Mouse (Mus musculus) neural tube, embryonic 14.5 days (tissue): ENCODE data around the gene Zfp143. TPM values are rescaled to one million over a fixed set of nuclear protein-coding genes. Genes with fewer than 3 reads are reported as not detected.
A peak's percentile ranks its signal among the peaks of the same experiment; 100 is the strongest.

Source experiments
- ATAC-seq: fragments of 200-750 bp; cut with Nextera tagmentation; 2 replicates; pipeline ENCODE4 v1.8.0; 2017; ENCODE audit warnings: low read depth, mild to moderate bottlenecking, moderate TSS enrichment, moderate library complexity
- H3K27ac ChIP-seq: fragments of 300-500 bp; sonication (generic); 2 replicates; pipeline ENCODE4 v1.5.1; 2014; ENCODE audit warnings: low read depth, mild to moderate bottlenecking, control low read depth, low read length, moderate library complexity, mixed read lengths
- H3K27me3 ChIP-seq: fragments of 300-500 bp; sonication (generic); 2 replicates; pipeline ENCODE4 v1.6.1; 2014; ENCODE audit warnings: low read length; ENCODE audit not compliant: control insufficient read depth, insufficient read depth
- H3K36me3 ChIP-seq: fragments of 300-500 bp; sonication (generic); 2 replicates; pipeline ENCODE4 v1.6.1; 2014; ENCODE audit warnings: low read length, mixed read lengths; ENCODE audit not compliant: control insufficient read depth, insufficient read depth
- H3K4me1 ChIP-seq: fragments of 300-500 bp; sonication (generic); 2 replicates; pipeline ENCODE4 v1.6.1; 2014; ENCODE audit warnings: low read length; ENCODE audit not compliant: control insufficient read depth, insufficient read depth
- H3K4me2 ChIP-seq: fragments of 300-500 bp; sonication (generic); 2 replicates; pipeline ENCODE4 v1.6.1; 2014; ENCODE audit warnings: mild to moderate bottlenecking, low read depth, low read length, control low read depth
- H3K4me3 ChIP-seq: fragments of 300-500 bp; sonication (generic); 2 replicates; pipeline ENCODE4 v1.5.1; 2014; ENCODE audit warnings: low read depth, low read length, control low read depth, mixed read lengths
- H3K9ac ChIP-seq: fragments of 300-500 bp; sonication (generic); replicated peaks from 2 replicates; pipeline ENCODE4 v1.6.1; 2014; ENCODE audit warnings: low read depth, mild to moderate bottlenecking, control low read depth, low read length, mixed read lengths
- H3K9me3 ChIP-seq: fragments of 300-500 bp; sonication (generic); 2 replicates; pipeline ENCODE4 v1.6.1; 2016; ENCODE audit warnings: low read length; ENCODE audit not compliant: control insufficient read depth
- WGBS: fragments of 180-500 bp; shearing (Covaris S2); extraction: QIAGEN DNeasy Blood & Tissue Kit; methylation state at CpG from one replicate; pipeline ENCODE4 v1.1.7; 2014; 5-methylcytosine and 5-hydroxymethylcytosine counted together
- polyA plus RNA-seq: library from polyadenylated mRNA; unstranded; fragments of >200 nt; fragmentation: Nextera tagmentation; extraction: Ambion mirVana; gene quantifications from 2 replicates; pipeline ENCODE4 v1.2.1, GENCODE M21; 2014

The Zfp143 gene
- polyA plus RNA-seq, 1 experiment from 2014 or later = 14.8 TPM

- WGBS = 65% methylated on average over 13 of the region's 13 CpGs
- H3K4me1 ChIP-seq = no peaks in the 10 kb centered on the region
- H3K27ac ChIP-seq = no peak overlapping the region
- no peaks in the 10 kb centered on the region for H3K9me3 ChIP-seq
- H3K36me3 ChIP-seq = peaks cover 48% of the 10 kb centered on the region
- no peak overlapping the region for H3K4me3 ChIP-seq
- no peaks in the 10 kb centered on the region for H3K27me3 ChIP-seq
- peak; percentile 44; the same call in 1 of the 2 replicates for ATAC-seq
- no peak overlapping the region for H3K4me2 ChIP-seq
- no peak overlapping the region for H3K9ac ChIP-seq
Observed at GRCm38 (mm10) chr7:110083386-110084165, 22.6 kb downstream of the Zfp143 start.

- H3K36me3 ChIP-seq = peaks cover 47% of the 10 kb centered on the region
- ATAC-seq = no peak
Observed at GRCm38 (mm10) chr7:110085217-110085616, 24.2 kb downstream of the Zfp143 start.

GRCm38 (mm10) chr7:110087914-110088313, 26.9 kb downstream of the Zfp143 start:
- no peak overlapping the region for H3K27ac ChIP-seq
- no peaks in the 10 kb centered on the region for H3K27me3 ChIP-seq
- ATAC-seq = no peak
- no peak overlapping the region for H3K4me3 ChIP-seq
- no peaks in the 10 kb centered on the region for H3K4me1 ChIP-seq
- H3K36me3 ChIP-seq = peaks cover 45% of the 10 kb centered on the region
- 68% methylated on average over 4 of the region's 4 CpGs for WGBS
- no peak overlapping the region for H3K9ac ChIP-seq
- no peak overlapping the region for H3K4me2 ChIP-seq
- H3K9me3 ChIP-seq = no peaks in the 10 kb centered on the region

More at GRCm38 (mm10) chr7:110085217-110085616, 24.2 kb downstream of the Zfp143 start:
- Histone ChIP-seq H3K27ac (no peak overlapping the region), H3K9ac (no peak overlapping the region), H3K4me1 (no peaks in the 10 kb centered on the region), H3K9me3 (no peaks in the 10 kb centered on the region), H3K4me2 (no peak overlapping the region), H3K27me3 (no peaks in the 10 kb centered on the region), H3K4me3 (no peak overlapping the region)

- 37% methylated on average over 7 of the region's 7 CpGs for WGBS
- H3K27me3 ChIP-seq = no peaks in the 10 kb centered on the region
- peak; percentile 68; the same call in 1 of the 2 replicates for ATAC-seq
Observed at GRCm38 (mm10) chr7:110091670-110092069, 30.7 kb downstream of the Zfp143 start.

GRCm38 (mm10) chr7:110096332-110096731, 35.3 kb downstream of the Zfp143 start:
- no peak for ATAC-seq
- peaks cover 28% of the 10 kb centered on the region for H3K36me3 ChIP-seq

More at GRCm38 (mm10) chr7:110091670-110092069, 30.7 kb downstream of the Zfp143 start:
- Histone ChIP-seq H3K27ac (no peak overlapping the region), H3K9ac (no peak overlapping the region), H3K4me3 (no peak overlapping the region), H3K4me2 (no peak overlapping the region), H3K9me3 (no peaks in the 10 kb centered on the region), H3K36me3 (peaks cover 46% of the 10 kb centered on the region), H3K4me1 (no peaks in the 10 kb centered on the region)

GRCm38 (mm10) chr7:110097106-110097793, 36.2 kb downstream of the Zfp143 start:
- H3K9ac ChIP-seq = no peak overlapping the region
- H3K4me2 ChIP-seq = no peak overlapping the region
- peaks cover 22% of the 10 kb centered on the region for H3K36me3 ChIP-seq
- ATAC-seq = no peak
- no peaks in the 10 kb centered on the region for H3K4me1 ChIP-seq
- H3K27me3 ChIP-seq = no peaks in the 10 kb centered on the region
- H3K27ac ChIP-seq = no peak overlapping the region
- H3K9me3 ChIP-seq = no peaks in the 10 kb centered on the region
- H3K4me3 ChIP-seq = no peak overlapping the region
- 41% methylated on average over 7 of the region's 7 CpGs for WGBS

More at GRCm38 (mm10) chr7:110096332-110096731, 35.3 kb downstream of the Zfp143 start:
- no peak overlapping the region for H3K4me2 ChIP-seq
- no peak overlapping the region for H3K4me3 ChIP-seq
- WGBS = 85% methylated on average over 4 of the region's 4 CpGs
- no peak overlapping the region for H3K27ac ChIP-seq
- H3K4me1 ChIP-seq = no peaks in the 10 kb centered on the region
- H3K9me3 ChIP-seq = no peaks in the 10 kb centered on the region
- no peak overlapping the region for H3K9ac ChIP-seq
- H3K27me3 ChIP-seq = no peaks in the 10 kb centered on the region

GRCm38 (mm10) chr7:110100854-110101253, 39.8 kb downstream of the Zfp143 start:
- no peaks in the 10 kb centered on the region for H3K4me1 ChIP-seq
- ATAC-seq = no peak
- 60% methylated on average over 6 of the region's 6 CpGs for WGBS

GRCm38 (mm10) chr7:110101266-110101665, 40.2 kb downstream of the Zfp143 start:
- no peak for ATAC-seq
- 76% methylated on average over 5 of the region's 5 CpGs for WGBS
- H3K4me2 ChIP-seq = no peak overlapping the region

More at GRCm38 (mm10) chr7:110100854-110101253, 39.8 kb downstream of the Zfp143 start:
- Histone ChIP-seq H3K4me2 (no peak overlapping the region), H3K27me3 (no peaks in the 10 kb centered on the region), H3K4me3 (no peak overlapping the region), H3K9me3 (no peaks in the 10 kb centered on the region), H3K27ac (no peak overlapping the region), H3K9ac (no peak overlapping the region), H3K36me3 (no peaks in the 10 kb centered on the region)

GRCm38 (mm10) chr7:110105041-110105440, 44.0 kb downstream of the Zfp143 start:
- H3K36me3 ChIP-seq = no peaks in the 10 kb centered on the region
- H3K4me3 ChIP-seq = no peak overlapping the region
- no peaks in the 10 kb centered on the region for H3K27me3 ChIP-seq
- H3K9ac ChIP-seq = no peak overlapping the region
- no peaks in the 10 kb centered on the region for H3K4me1 ChIP-seq
- H3K9me3 ChIP-seq = no peaks in the 10 kb centered on the region
- H3K4me2 ChIP-seq = no peak overlapping the region
- no peak for ATAC-seq
- WGBS = 87% methylated on average over 5 of the region's 5 CpGs
- H3K27ac ChIP-seq = no peak overlapping the region

More at GRCm38 (mm10) chr7:110101266-110101665, 40.2 kb downstream of the Zfp143 start:
- no peak overlapping the region for H3K27ac ChIP-seq
- no peaks in the 10 kb centered on the region for H3K27me3 ChIP-seq
- H3K4me3 ChIP-seq = no peak overlapping the region
- no peak overlapping the region for H3K9ac ChIP-seq
- H3K36me3 ChIP-seq = no peaks in the 10 kb centered on the region
- H3K4me1 ChIP-seq = no peaks in the 10 kb centered on the region
- H3K9me3 ChIP-seq = no peaks in the 10 kb centered on the region
